9 mouse cellular contexts compared by ENCODE assay signal in the genomic region with DNA sequence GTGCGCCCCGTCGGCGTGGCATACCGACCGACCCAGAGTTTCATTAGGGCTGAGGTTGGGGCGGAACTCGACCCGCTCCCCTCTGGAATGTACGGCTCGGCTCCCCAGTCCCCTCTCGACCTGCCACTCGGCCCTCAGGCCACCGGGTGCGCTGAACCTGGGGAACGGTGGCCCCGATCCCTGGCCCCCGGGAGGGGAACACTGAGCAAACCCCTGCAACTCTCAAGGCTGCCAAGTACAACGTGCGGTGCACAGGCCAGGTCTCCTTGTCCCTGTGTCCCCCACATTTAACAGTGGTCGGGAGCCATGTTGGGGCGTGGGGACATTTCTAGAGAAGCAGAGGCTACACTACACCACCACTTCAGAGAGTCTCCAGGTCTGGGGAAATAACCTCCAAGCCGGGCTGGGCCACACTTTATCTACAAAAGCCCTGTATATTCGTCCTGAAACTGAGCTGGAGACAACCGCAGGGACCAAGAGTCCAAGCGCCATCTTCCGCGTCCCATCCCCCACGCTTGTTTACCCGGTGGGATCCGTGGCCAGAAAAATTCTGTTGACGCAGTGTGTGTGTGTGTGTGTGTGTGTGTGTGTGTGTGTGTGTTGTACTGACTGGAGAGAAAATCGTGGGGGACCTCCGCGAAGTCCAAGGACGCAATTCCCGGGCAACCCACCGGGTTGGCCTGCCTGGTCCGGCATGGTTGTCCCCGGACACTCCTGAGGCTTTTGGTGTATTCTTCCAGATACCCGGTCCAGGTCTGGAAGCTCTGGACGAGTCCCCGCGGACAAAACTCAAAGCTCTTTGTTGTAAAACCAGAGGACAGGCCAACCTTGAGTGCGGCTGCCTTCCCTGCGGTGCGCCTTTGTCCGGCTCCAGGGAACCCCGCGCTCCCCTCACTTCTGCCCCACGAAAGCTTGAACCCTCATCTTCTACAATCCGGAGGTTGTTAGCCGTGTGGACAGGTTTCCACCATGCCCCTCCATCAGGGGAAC. TPM values are rescaled to one million over a fixed set of nuclear protein-coding genes. Genes with fewer than 3 reads are reported as not detected.
DNase-seq lines count a peak whose midpoint lies in the region; ATAC-seq and TF ChIP-seq lines count a peak whose summit lies in the region.
"Had no signal": no experiment of that assay in that cellular context is flagged by ENCODE, and none has a peak within 500 bp of the region (broad histone marks: within the 10 kb centered on the region; RNA-seq: fewer than 3 reads in every experiment).

No protein-coding gene starts in this region.

- no peaks in the 10 kb centered on the region; the same call in 1 of the 2 replicates for H3K4me1 ChIP-seq in heart, adult 2 months (ENCODE audit: control insufficient read depth, insufficient read depth, low read length)
- H3K4me1 ChIP-seq in kidney, adult 2 months (ENCODE audit: control insufficient read depth, insufficient read depth, low read length): peaks cover 16% of the 10 kb centered on the region
- H3K4me1 ChIP-seq in limb, embryonic 14.5 days (ENCODE audit: control insufficient read depth, insufficient read depth, low read length): peaks cover 23% of the 10 kb centered on the region
- peaks cover 26% of the 10 kb centered on the region for H3K4me1 ChIP-seq in midbrain, postnatal 0 days (ENCODE audit: insufficient read depth, low read length)

- H3K27ac ChIP-seq in heart, adult 2 months: peak overlapping the region; percentile 100
- peak overlapping the region; percentile 97 for H3K27ac ChIP-seq in kidney, adult 2 months (ENCODE audit: insufficient read depth, low read depth, low read length)
- peak overlapping the region; percentile 100 for H3K27ac ChIP-seq in limb, embryonic 14.5 days (replicated peaks; ENCODE audit: low read depth, low read length)
- H3K27ac ChIP-seq in midbrain, postnatal 0 days (ENCODE audit: low read depth, low read length): peak overlapping the region; percentile 100

- no peaks in the 10 kb centered on the region for H3K9me3 ChIP-seq in limb, embryonic 14.5 days (ENCODE audit: control insufficient read depth, low read length)
- no peaks in the 10 kb centered on the region for H3K9me3 ChIP-seq in midbrain, postnatal 0 days (ENCODE audit: low read length)

- under 1% methylated on average over 53 of the region's 53 CpGs for WGBS in heart, adult 2 months
- WGBS in kidney, adult 2 months: under 1% methylated on average over 53 of the region's 53 CpGs
- under 1% methylated on average over 52 of the region's 53 CpGs for WGBS in limb, embryonic 14.5 days
- under 1% methylated on average over 53 of the region's 53 CpGs for WGBS in midbrain, postnatal 0 days

- TF ChIP-seq CTCF in heart, adult 2 months (IDR thresholded peaks at IDR 0.05): no peak
- TF ChIP-seq CTCF in kidney, adult 2 months (conservative IDR thresholded peaks at IDR 0.05; ENCODE audit: insufficient read depth, insufficient read length, low read depth, low read length): no peak
- no peak for TF ChIP-seq CTCF in midbrain, postnatal 0 days (IDR thresholded peaks at IDR 0.05)

- intact Hi-C loops in heart, adult 2 months (cut with DNase I): loop anchor here (5.0 kb wide), 1 partner anchor 57 kb away; no protein-coding TSS in a partner anchor

- peak overlapping the region; percentile 97 for H3K4me2 ChIP-seq in limb, embryonic 14.5 days (replicated peaks; ENCODE audit: low read depth, low read length, severe bottlenecking)
- H3K4me2 ChIP-seq in midbrain, postnatal 0 days (ENCODE audit: low read depth, low read length, poor library complexity, severe bottlenecking): peak overlapping the region; percentile 95

- peak; percentile 68 to 69 for DNase-seq in left cerebral cortex, adult 18-20 months (ENCODE audit: low spot score in 2 of 2)
- no peak for DNase-seq in left cerebral cortex, adult 11 months (ENCODE audit: low spot score)
- peak; percentile 78 for DNase-seq in embryo, embryonic 11 days
- peak; percentile 80 to 85 for DNase-seq in heart, adult 2 months
- peak; percentile 84 for DNase-seq in kidney, adult 2 months
- peak; percentile 64 for DNase-seq in limb, embryonic 14.5 days (ENCODE audit: low spot score)
- peak; percentile 78 for DNase-seq in midbrain, postnatal 0 days (ENCODE audit: low spot score)
- peak; percentile 87 for DNase-seq in testis, postnatal 10 days (ENCODE audit: low spot score)

- peak overlapping the region; percentile 76 for H3K4me3 ChIP-seq in heart, adult 2 months
- H3K4me3 ChIP-seq in kidney, adult 2 months (ENCODE audit: insufficient read depth, low read depth, low read length): peak overlapping the region; percentile 70
- H3K4me3 ChIP-seq in limb, embryonic 14.5 days (replicated peaks; ENCODE audit: low read length): peak overlapping the region; percentile 98
- peak overlapping the region; percentile 98 for H3K4me3 ChIP-seq in midbrain, postnatal 0 days (ENCODE audit: low read depth, low read length)

- peak overlapping the region; percentile 89 for H3K9ac ChIP-seq in heart, adult 2 months (ENCODE audit: low read depth, low read length)
- H3K9ac ChIP-seq in limb, embryonic 14.5 days (ENCODE audit: low read depth, low read length, severe bottlenecking): peak overlapping the region; percentile 98
- H3K9ac ChIP-seq in midbrain, postnatal 0 days (replicated peaks; ENCODE audit: low read length, poor library complexity, severe bottlenecking): peak overlapping the region; percentile 86

- no peak for ATAC-seq in limb, embryonic 14.5 days (ENCODE audit: low FRiP score, low read depth)
- no peak for ATAC-seq in midbrain, postnatal 0 days (ENCODE audit: low FRiP score)

- peak; percentile 47; the same call in 1 of the 2 replicates for TF ChIP-seq POLR2A in heart, adult 2 months (IDR thresholded peaks at IDR 0.05; ENCODE audit: insufficient read depth, low read depth, low read length)
- TF ChIP-seq POLR2A in kidney, adult 2 months (IDR thresholded peaks at IDR 0.05; ENCODE audit: low read depth, low read length): no peak
- 0 out of 2 replicates have a peak, but pooled peaks have one; percentile 58 for TF ChIP-seq POLR2A in limb, embryonic 14.5 days (IDR thresholded peaks at IDR 0.05; ENCODE audit: borderline replicate concordance, extremely low read depth, insufficient read depth, insufficient read length)

- no peaks in the 10 kb centered on the region for H3K36me3 ChIP-seq in heart, adult 2 months (ENCODE audit: control insufficient read depth, insufficient read depth, low read length)
- no peaks in the 10 kb centered on the region for H3K36me3 ChIP-seq in kidney, adult 2 months (ENCODE audit: control insufficient read depth, insufficient read depth, low read length)
- H3K36me3 ChIP-seq in limb, embryonic 14.5 days (ENCODE audit: control insufficient read depth, insufficient read depth, low read length): no peaks in the 10 kb centered on the region
- no peaks in the 10 kb centered on the region for H3K36me3 ChIP-seq in midbrain, postnatal 0 days (ENCODE audit: insufficient read depth, low read length)

- H3K27me3 ChIP-seq in heart, adult 2 months (ENCODE audit: control insufficient read depth, insufficient read depth, low read length): no peaks in the 10 kb centered on the region
- H3K27me3 ChIP-seq in kidney, adult 2 months (replicated peaks; ENCODE audit: control insufficient read depth, insufficient read depth, low read length): no peaks in the 10 kb centered on the region
- no peaks in the 10 kb centered on the region for H3K27me3 ChIP-seq in limb, embryonic 14.5 days (ENCODE audit: control insufficient read depth, insufficient read depth, low read length)
- no peaks in the 10 kb centered on the region for H3K27me3 ChIP-seq in midbrain, postnatal 0 days (ENCODE audit: insufficient read depth, low read length)
- H3K27me3 ChIP-seq: Patski had no signal

- no peaks in the 10 kb centered on the region for H3K79me2 ChIP-seq in heart, adult 2 months (replicated peaks; ENCODE audit: control insufficient read depth, insufficient read depth, low read length)

- 0 out of 2 replicates have a peak, but pooled peaks have one; percentile 10 for TF ChIP-seq EP300 in heart, adult 2 months (IDR thresholded peaks at IDR 0.05; ENCODE audit: insufficient read depth, low read depth, low read length)

RNA-seq across cellular contexts. Expression of gene Tnrc18, which starts 3.1 kb away (rescaled TPM):
- 100 to 1,000 TPM; 116 to 122 TPM for total RNA-seq in left cerebral cortex, adult 18-20 months (2021)
- 10 to 100 TPM; 49.7 to 60.3 TPM for total RNA-seq in heart, adult 2 months (2021)
- 15.1 and 18.5 TPM in 2 replicates for polyA plus RNA-seq in heart, adult 2 months (2012; rRNA removed)
- polyA plus RNA-seq in kidney, adult 2 months (2012; rRNA removed): 32.1 and 40.8 TPM in 2 replicates
- 61.1 and 85.3 TPM in 2 replicates for polyA plus RNA-seq in limb, embryonic 14.5 days (2012; rRNA removed)
- polyA plus RNA-seq in limb, embryonic 14.5 days (2014; fragmentation: Nextera tagmentation; extraction: Ambion mirVana): 46.6 and 55.7 TPM in 2 replicates
- total RNA-seq in midbrain, postnatal 0 days (2014; rRNA removed): 114 and 142 TPM in 2 replicates
- 17.4 and 19.4 TPM in 2 replicates for polyA plus RNA-seq in midbrain, postnatal 0 days (2015; fragmentation: Nextera tagmentation; extraction: Ambion mirVana)
